ENCODE assay signal across 5 mouse cellular contexts in the genomic region with DNA sequence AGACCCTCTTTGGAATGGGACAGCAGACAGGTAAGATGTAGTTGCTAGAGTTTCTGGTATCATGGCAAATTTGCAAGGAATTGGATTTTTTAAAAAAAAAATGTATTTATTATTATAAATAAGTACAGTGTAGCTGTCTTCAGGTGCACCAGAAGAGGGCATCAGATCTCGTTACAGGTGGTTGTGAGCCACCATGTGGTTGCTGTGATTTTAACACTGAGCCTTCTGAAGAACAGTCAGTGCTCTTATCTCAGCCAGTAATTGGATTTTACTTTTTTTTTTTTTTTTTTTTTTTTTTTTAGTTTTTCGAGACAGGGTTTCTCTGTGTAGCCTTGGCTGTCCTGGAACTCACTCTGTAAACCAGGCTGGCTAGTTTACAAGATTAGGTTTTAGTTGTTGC. TPM values are rescaled to one million over a fixed set of nuclear protein-coding genes. Genes with fewer than 3 reads are reported as not detected.
"Had no signal": no experiment of that assay in that cellular context is flagged by ENCODE, and none has a peak within 500 bp of the region (broad histone marks: within the 10 kb centered on the region; RNA-seq: fewer than 3 reads in every experiment).

No protein-coding gene starts in this region.

RNA-seq across cellular contexts. Expression of gene Akr1c14, which starts 9.4 kb away (rescaled TPM):
- total RNA-seq: megakaryocyte progenitor cell, adult 5-6 weeks; megakaryocyte, adult 5-6 weeks; megakaryocyte-erythroid progenitor cell, adult 5-6 weeks; monocyte, adult 5-6 weeks had no signal
- polyA plus RNA-seq: macrophage had no signal
